Mouse (Mus musculus): ENCODE measurements around the gene Dhtkd1. TPM values are rescaled to one million over a fixed set of nuclear protein-coding genes. Genes with fewer than 3 reads are reported as not detected.
A peak's percentile ranks its signal among the peaks of the same experiment; 100 is the strongest.
"Not testable (repeated sequence)": the region's sequence is repeated elsewhere in the genome, so short reads cannot be mapped to it uniquely, and the experiment has no call there.

Gene Dhtkd1
- total and polyA plus RNA-seq, 3 experiments, result 1.5 to 1.6 TPM; not detected in 1

DNA sequence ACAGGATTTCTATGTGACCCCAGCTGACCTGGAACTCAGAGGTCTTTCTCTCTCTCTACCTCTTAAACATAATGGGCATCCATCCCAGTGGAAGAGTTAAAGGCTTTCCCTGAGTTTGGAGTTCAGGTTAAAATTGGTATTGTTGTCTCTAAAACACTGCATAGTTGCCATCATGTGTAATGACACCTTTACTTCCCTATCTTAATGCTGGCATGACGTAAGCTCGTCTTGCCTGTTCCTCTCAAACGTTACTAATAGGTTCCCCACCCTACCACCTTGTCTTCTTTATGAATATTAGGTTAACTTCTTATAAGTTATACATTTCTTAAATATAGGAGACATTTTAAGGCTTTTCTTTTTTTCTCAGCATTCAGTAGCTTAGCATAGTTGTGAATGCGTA is 34.9 kb upstream of the Dhtkd1 start:
- H3K9me3 ChIP-seq (replicated peaks; ENCODE audit: insufficient read depth, low read length), result no peaks in the 10 kb centered on the region
- H3K27ac ChIP-seq (ENCODE audit: control insufficient read depth, low read depth, low read length), result no peak overlapping the region
- no peak overlapping the region for H3K4me3 ChIP-seq (ENCODE audit: control insufficient read depth in 1 of 2, insufficient read depth in 1 of 2, low read depth in 2 of 2, low read length in 2 of 2)
- no peak overlapping the region for H3K9ac ChIP-seq (ENCODE audit: control insufficient read depth, low read depth, low read length, poor library complexity, severe bottlenecking)
- no peak for DNase-seq (ENCODE audit: low read depth, low spot score)
- H3K27me3 ChIP-seq (ENCODE audit: control insufficient read depth in 1 of 2, insufficient read depth in 2 of 2, low read length in 2 of 2), result no peaks in the 10 kb centered on the region
- H3K4me1 ChIP-seq (ENCODE audit: control insufficient read depth in 1 of 2, insufficient read depth in 2 of 2, low read length in 2 of 2), result no peaks in the 10 kb centered on the region
- TF ChIP-seq RAD21 (IDR thresholded peaks at IDR 0.05; ENCODE audit: low read depth, low read length) (no peak), USF2 (IDR thresholded peaks at IDR 0.05; ENCODE audit: borderline replicate concordance in 1 of 2, insufficient read depth in 1 of 2, low read depth in 1 of 2, low read length in 2 of 2) (no peak), MAZ (IDR thresholded peaks at IDR 0.05; ENCODE audit: low read depth, low read length) (no peak)
- H3K79me2 ChIP-seq (ENCODE audit: control insufficient read depth, insufficient read depth, low read length, poor library complexity), result no peaks in the 10 kb centered on the region
- H3K36me3 ChIP-seq (ENCODE audit: control insufficient read depth in 1 of 2, insufficient read depth in 2 of 2, low read length in 2 of 2), result peaks cover 0 to 18% of the 10 kb centered on the region in 2 experiments; a peak in 2 of 4 replicates

- TF ChIP-seq CTCF (IDR thresholded peaks at IDR 0.05 in 2 of 3, conservative IDR thresholded peaks at IDR 0.05 in 1 of 3; ENCODE audit: control insufficient read depth in 1 of 3, insufficient read depth in 1 of 3, low read depth in 2 of 3, low read length in 3 of 3, poor library complexity in 1 of 3, severe bottlenecking in 1 of 3) (peak in 1 of 3 experiments; percentile 16; a peak in 2 of 6 replicates), ZNF384 (IDR thresholded peaks at IDR 0.05; ENCODE audit: low read depth, low read length) (peak; percentile 65), SMC3 (IDR thresholded peaks at IDR 0.05; ENCODE audit: low read depth, low read length) (0 out of 2 replicates have a peak, but pooled peaks have one; percentile 12)
- not testable (repeated sequence) for H3K9me3 ChIP-seq (replicated peaks; ENCODE audit: insufficient read depth, low read length); H3K4me3 ChIP-seq (ENCODE audit: control insufficient read depth in 1 of 2, insufficient read depth in 1 of 2, low read depth in 2 of 2, low read length in 2 of 2); H3K79me2 ChIP-seq (ENCODE audit: control insufficient read depth, insufficient read depth, low read length, poor library complexity); DNase-seq (ENCODE audit: low read depth, low spot score); H3K27ac ChIP-seq (ENCODE audit: control insufficient read depth, low read depth, low read length); H3K27me3 ChIP-seq (ENCODE audit: control insufficient read depth in 1 of 2, insufficient read depth in 2 of 2, low read length in 2 of 2); H3K4me1 ChIP-seq (ENCODE audit: control insufficient read depth in 1 of 2, insufficient read depth in 2 of 2, low read length in 2 of 2); H3K9ac ChIP-seq (ENCODE audit: control insufficient read depth, low read depth, low read length, poor library complexity, severe bottlenecking)
- peaks cover 0 to 16% of the 10 kb centered on the region in 2 experiments; a peak in 2 of 4 replicates for H3K36me3 ChIP-seq (ENCODE audit: control insufficient read depth in 1 of 2, insufficient read depth in 2 of 2, low read length in 2 of 2)
These were observed 28.0 kb upstream of the Dhtkd1 start for GRCm38 (mm10) chr2:5970629-5971028.

GRCm38 (mm10) chr2:5965972-5966371 is 23.4 kb upstream of the Dhtkd1 start:
- H3K79me2 ChIP-seq (ENCODE audit: control insufficient read depth, insufficient read depth, low read length, poor library complexity), result peaks cover 8% of the 10 kb centered on the region; the same call in 1 of the 2 replicates
- no peak for DNase-seq (ENCODE audit: low read depth, low spot score)
- H3K27me3 ChIP-seq (ENCODE audit: control insufficient read depth in 1 of 2, insufficient read depth in 2 of 2, low read length in 2 of 2), result no peaks in the 10 kb centered on the region
- H3K9ac ChIP-seq (ENCODE audit: control insufficient read depth, low read depth, low read length, poor library complexity, severe bottlenecking), result no peak overlapping the region
- 0 out of 4 replicates have a peak, but pooled peaks cover 0 to 2% of the 10 kb centered on the region in 2 experiments for H3K4me1 ChIP-seq (ENCODE audit: control insufficient read depth in 1 of 2, insufficient read depth in 2 of 2, low read length in 2 of 2)
- TF ChIP-seq CTCF (IDR thresholded peaks at IDR 0.05 in 2 of 3, conservative IDR thresholded peaks at IDR 0.05 in 1 of 3; ENCODE audit: control insufficient read depth in 1 of 3, insufficient read depth in 1 of 3, low read depth in 2 of 3, low read length in 3 of 3, poor library complexity in 1 of 3, severe bottlenecking in 1 of 3) (no peak), MAZ (IDR thresholded peaks at IDR 0.05; ENCODE audit: low read depth, low read length) (no peak), ZKSCAN1 (IDR thresholded peaks at IDR 0.05; ENCODE audit: low read depth, low read length) (no peak), NRF1 (IDR thresholded peaks at IDR 0.05; ENCODE audit: insufficient read depth, low read depth, low read length, poor library complexity, severe bottlenecking) (no peak), USF2 (IDR thresholded peaks at IDR 0.05; ENCODE audit: borderline replicate concordance in 1 of 2, insufficient read depth in 1 of 2, low read depth in 1 of 2, low read length in 2 of 2) (no peak), MAX (IDR thresholded peaks at IDR 0.05; ENCODE audit: low read length) (no peak), USF1 (IDR thresholded peaks at IDR 0.05; ENCODE audit: low read depth, low read length) (no peak), JUND (IDR thresholded peaks at IDR 0.05; ENCODE audit: low read depth, low read length) (no peak), MYC (IDR thresholded peaks at IDR 0.05; ENCODE audit: low read depth, low read length) (no peak), E2F4 (IDR thresholded peaks at IDR 0.05; ENCODE audit: borderline replicate concordance, low read depth, low read length) (no peak), SMC3 (IDR thresholded peaks at IDR 0.05; ENCODE audit: low read depth, low read length) (no peak), BHLHE40 (IDR thresholded peaks at IDR 0.05; ENCODE audit: borderline replicate concordance, low read depth, low read length) (no peak), CHD1 (IDR thresholded peaks at IDR 0.05; ENCODE audit: low read depth, low read length) (no peak), CHD2 (IDR thresholded peaks at IDR 0.05; ENCODE audit: low read length) (no peak), MYB (IDR thresholded peaks at IDR 0.05; ENCODE audit: low read depth, low read length) (no peak), ETS1 (IDR thresholded peaks at IDR 0.05; ENCODE audit: low read depth, low read length) (no peak)
- H3K27ac ChIP-seq (ENCODE audit: control insufficient read depth, low read depth, low read length), result no peak overlapping the region
- no peaks in the 10 kb centered on the region for H3K9me3 ChIP-seq (replicated peaks; ENCODE audit: insufficient read depth, low read length)
- no peak overlapping the region for H3K4me3 ChIP-seq (ENCODE audit: control insufficient read depth in 1 of 2, insufficient read depth in 1 of 2, low read depth in 2 of 2, low read length in 2 of 2)
- H3K36me3 ChIP-seq (ENCODE audit: control insufficient read depth in 1 of 2, insufficient read depth in 2 of 2, low read length in 2 of 2), result peaks cover 5 to 13% of the 10 kb centered on the region in 2 experiments
